Mouse (Mus musculus) spleen, postnatal 0 days (tissue): Measurements from ENCODE around the gene Myl9. TPM values are rescaled to one million over a fixed set of nuclear protein-coding genes. Genes with fewer than 3 reads are reported as not detected.

Source experiments
- polyA plus RNA-seq: library from polyadenylated mRNA; unstranded; fragments of >200 nt; fragmentation: Nextera tagmentation; extraction: Ambion mirVana; gene quantifications from 2 replicates; pipeline ENCODE4 v1.2.1, GENCODE M21; 2015

Gene Myl9
- 146 and 168 TPM in 2 replicates for polyA plus RNA-seq

DNA sequence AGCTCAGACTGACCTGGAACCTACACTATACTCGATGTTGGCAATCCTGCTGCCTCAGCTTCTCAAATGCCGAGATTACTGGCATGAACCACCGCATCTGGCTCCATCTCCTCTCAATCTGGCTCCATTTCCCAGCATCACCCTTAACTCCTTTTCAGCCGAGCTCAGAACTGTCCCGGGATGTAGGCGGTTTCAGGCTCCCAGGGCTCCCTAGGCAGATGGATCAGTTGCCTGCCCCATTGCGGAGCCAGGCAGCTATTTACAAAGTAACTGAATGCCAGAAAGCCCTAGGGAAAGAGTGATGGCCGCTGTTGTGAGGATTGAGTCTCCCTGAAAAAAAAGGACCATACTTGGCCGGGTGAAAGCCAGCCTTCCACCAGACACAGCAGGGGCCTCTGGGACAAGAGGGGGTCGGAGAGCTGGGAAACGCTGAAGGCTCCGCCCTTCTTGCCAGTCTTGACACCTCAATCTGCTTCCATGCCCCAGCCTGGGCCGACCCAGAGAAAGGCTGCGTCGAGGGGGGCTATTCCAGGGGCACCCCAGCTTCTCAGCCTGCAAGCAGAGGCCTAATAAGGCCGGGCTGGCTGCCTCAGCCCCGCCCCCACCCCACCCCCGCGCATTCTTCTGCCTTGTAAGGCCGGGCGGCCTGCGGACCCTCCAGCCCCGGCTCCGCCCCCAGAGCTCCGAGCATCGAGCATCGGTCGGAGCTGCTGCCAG is at the start of gene Myl9:
Gene Myl9, plus strand, starts transcription at position 683 of the 717 bp plus-strand sequence.

Other genes with a start within 250 kb of the Myl9 start
- gene Aar2, start 227.8 kb upstream of the Myl9 start, polyA plus RNA-seq, result 12.7 and 14.2 TPM in 2 replicates
- gene Dlgap4, start 161.7 kb upstream of the Myl9 start, polyA plus RNA-seq, result 25.7 and 28.6 TPM in 2 replicates
- 8.3 and 9.5 TPM in 2 replicates for gene Tgif2, start 64.6 kb downstream of the Myl9 start, polyA plus RNA-seq
- gene 4930518I15Rik, start 82.5 kb downstream of the Myl9 start, polyA plus RNA-seq, result 6.1 and 7.0 TPM in 2 replicates
- 189 and 193 TPM in 2 replicates for gene Rab5if, start 87.7 kb downstream of the Myl9 start, polyA plus RNA-seq
- gene Sla2, start 111.8 kb downstream of the Myl9 start, polyA plus RNA-seq, result 1.6 and 1.8 TPM in 2 replicates
- gene Ndrg3, start 216.6 kb downstream of the Myl9 start, polyA plus RNA-seq, result 24.8 and 29.1 TPM in 2 replicates
- 32.8 and 35.8 TPM in 2 replicates for gene Dsn1, start 231.7 kb downstream of the Myl9 start, polyA plus RNA-seq